Mouse (Mus musculus) inflammation-experienced regulatory T-cells (primary cell): Measurements from ENCODE around the gene Aup1. TPM values are rescaled to one million over a fixed set of nuclear protein-coding genes. Genes with fewer than 3 reads are reported as not detected.

Source experiments
- polyA plus RNA-seq, 2 experiments: library from polyadenylated mRNA; unstranded; fragments of 100-300 nt; shearing (Covaris generic); gene quantifications; one replicate each; pipeline ENCODE4 v1.2.1; 2017

Gene Aup1
- 100 to 1,000 TPM; 515 to 545 TPM for polyA plus RNA-seq

GRCm38 (mm10) chr6:83054074-83054851 is at the start of gene Aup1:
TSS of gene Aup1 (plus strand) at chr6:83054521.

GRCm38 (mm10) chr6:83033249-83034185 is 20.8 kb upstream of the Aup1 start, which contains the start of the genes Dok1 and Loxl3:
TSS of gene Dok1 (minus strand) at chr6:83033471.
TSS of gene Loxl3 (plus strand) at chr6:83034173.

DNA sequence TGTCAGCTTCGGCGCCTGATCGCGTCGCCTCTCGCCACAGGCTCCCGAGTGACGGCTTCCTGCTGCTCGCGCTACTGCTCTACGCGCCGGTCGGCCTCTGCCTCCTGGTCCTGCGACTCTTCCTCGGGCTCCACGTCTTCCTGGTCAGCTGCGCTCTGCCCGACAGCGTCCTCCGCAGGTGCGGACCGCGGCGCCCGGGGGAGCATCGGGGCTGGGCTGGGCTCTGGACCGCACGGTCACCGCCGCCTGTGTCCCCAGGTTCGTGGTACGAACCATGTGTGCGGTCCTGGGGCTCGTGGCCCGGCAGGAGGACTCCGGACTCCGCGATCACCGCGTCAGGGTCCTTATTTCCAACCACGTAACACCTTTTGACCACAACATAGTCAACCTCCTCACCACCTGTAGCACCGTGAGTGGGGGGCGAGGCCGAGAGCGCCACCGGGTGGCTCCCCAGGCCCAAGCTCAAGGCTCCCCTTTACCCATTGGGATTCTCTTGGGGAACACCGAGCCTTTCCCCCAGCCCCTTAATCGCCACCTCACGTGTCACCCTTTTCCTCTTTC is 630 bp downstream of the Aup1 start, which contains the start of gene Htra2:
Gene Htra2 (minus strand): TSS at position 403 of the 561 bp plus-strand sequence.

DNA sequence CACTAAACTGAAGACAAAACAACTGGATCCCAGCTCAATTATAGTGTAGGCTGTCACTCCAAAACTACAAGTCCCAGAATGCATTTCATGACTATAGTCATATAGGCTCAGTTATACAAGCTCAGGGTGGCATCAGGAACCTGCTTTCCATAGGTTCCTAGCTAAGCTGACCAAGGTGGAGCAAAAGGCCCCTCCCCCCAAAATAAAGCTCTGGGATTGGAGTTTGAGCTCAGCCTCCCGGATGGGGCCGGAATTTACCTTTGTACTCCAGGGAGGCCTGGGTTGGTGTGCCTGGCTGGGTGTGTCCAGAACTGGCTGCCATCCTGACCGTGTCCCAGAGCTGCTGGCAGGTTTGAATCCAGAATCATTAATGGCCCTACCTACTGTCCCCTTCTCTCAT is 3.5 kb downstream of the Aup1 start, which contains the start of gene Dqx1:
Gene Dqx1 (plus strand): TSS at position 55 of the 400 bp plus-strand sequence.

GRCm38 (mm10) chr6:83070247-83070310 is 15.8 kb downstream of the Aup1 start, which contains the start of gene Tlx2:
TSS of gene Tlx2 (minus strand) at chr6:83070293.

GRCm38 (mm10) chr6:83077630-83078323 is 23.5 kb downstream of the Aup1 start, which contains the start of gene Pcgf1:
TSS of gene Pcgf1 (plus strand) at chr6:83077869.

DNA sequence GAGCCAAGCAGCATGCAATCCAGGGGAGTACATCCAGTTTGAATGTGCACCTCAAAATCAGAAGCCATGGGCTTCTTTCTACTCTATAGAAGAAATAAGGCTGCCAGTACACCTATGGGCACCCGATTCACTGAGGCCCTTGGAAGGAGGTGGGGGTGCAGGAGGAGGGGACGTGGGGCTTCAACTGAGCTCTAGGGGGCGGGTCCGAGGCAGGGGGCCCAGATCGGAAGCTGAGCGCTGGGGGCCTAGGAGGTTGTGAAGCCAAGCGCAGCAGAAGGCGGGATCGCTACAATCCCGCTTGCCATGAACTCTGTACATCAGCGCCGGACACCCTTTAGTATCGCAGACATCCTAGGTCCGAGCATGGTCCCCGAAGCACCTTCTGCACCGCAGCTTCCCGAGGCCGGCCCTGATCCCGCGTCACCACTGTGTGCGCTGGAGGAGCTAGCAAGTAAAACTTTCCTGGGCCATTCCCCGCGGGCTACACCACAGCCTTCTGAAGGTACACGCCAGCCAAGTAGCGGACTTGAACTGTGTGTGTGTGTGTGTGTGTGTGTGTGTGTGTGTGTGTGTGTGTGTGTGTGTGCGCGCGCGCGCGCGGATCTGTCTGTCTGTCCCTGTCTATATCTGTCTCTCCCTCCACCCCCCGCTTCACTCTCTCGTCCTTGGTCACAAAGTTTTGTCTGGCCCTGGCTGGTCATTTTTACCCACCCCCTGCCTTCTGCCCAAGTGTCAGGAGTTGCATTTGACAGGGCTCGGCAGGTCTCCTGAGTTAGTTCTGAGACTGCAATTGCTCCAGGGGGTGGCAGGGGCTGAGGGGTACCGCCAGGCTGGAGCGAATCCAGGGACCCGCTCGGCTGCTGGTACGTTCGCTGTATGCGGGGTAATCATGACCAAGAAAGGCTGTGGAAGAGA is 32.1 kb downstream of the Aup1 start, which contains the start of gene Lbx2:
Gene Lbx2 (plus strand): TSS at position 247 of the 915 bp plus-strand sequence.

DNA sequence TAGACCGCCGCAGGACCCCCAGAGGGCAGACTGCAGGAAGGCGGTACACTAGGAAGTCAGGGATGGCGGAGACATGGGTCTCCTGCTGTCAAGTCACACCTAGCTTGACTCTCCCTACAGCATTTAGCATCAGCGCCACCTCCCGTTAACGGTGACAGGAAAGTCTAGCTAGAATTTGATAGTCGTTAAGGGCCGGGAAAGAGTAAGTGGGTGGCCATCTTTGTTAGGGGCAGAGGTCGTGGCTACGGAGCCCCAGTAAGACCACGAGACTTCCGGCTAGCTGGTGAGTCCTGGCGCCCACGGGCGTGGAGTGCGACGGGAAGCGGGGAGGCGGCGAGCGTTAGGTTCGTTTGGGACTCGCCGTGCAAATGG is 47.0 kb downstream of the Aup1 start, which contains the start of the genes Ccdc142 and Gm42688:
Gene Ccdc142 (plus strand): TSS at position 286 of the 372 bp plus-strand sequence.
Gene Gm42688 (plus strand): TSS at position 302 of the 372 bp plus-strand sequence.

Other genes starting within 250 kb of the Aup1 start
- gene Sema4f, start 114.8 kb upstream of the Aup1 start, polyA plus RNA-seq = 10 to 100 TPM in 1 of 2 experiments, 1 to 10 TPM in 1; 7.1 to 20.7 TPM
- 1 to 10 TPM in 1 of 2 experiments, under 1 TPM in 1; 0.43 to 1.6 TPM for gene M1ap, start 107.6 kb upstream of the Aup1 start, polyA plus RNA-seq
- gene Dok1, start 21.1 kb upstream of the Aup1 start, polyA plus RNA-seq = 10 to 100 TPM; 36.1 to 52.2 TPM
- gene Loxl3, start 20.3 kb upstream of the Aup1 start, polyA plus RNA-seq = 1 to 10 TPM in 1 of 2 experiments, under 1 TPM in 1; 0.45 to 1.5 TPM
- gene Htra2, start 752 bp downstream of the Aup1 start, polyA plus RNA-seq = 10 to 100 TPM; 65.2 to 79.9 TPM
- gene Dqx1, start 3.3 kb downstream of the Aup1 start, polyA plus RNA-seq = 1 to 10 TPM; 4.0 to 5.2 TPM
- gene Tlx2, start 15.8 kb downstream of the Aup1 start, polyA plus RNA-seq = 1 to 10 TPM in 1 of 2 experiments, not detected in 1; 1.1 TPM
- 10 to 100 TPM; 43.3 to 49.9 TPM for gene Pcgf1, start 23.3 kb downstream of the Aup1 start, polyA plus RNA-seq
- under 1 TPM in 1 of 2 experiments, not detected in 1; 0.71 TPM for gene Lbx2, start 31.8 kb downstream of the Aup1 start, polyA plus RNA-seq
- gene Ccdc142, start 47.1 kb downstream of the Aup1 start, polyA plus RNA-seq = 10 to 100 TPM in 1 of 2 experiments, 1 to 10 TPM in 1; 6.6 to 25.0 TPM
- gene Gm42688, start 47.1 kb downstream of the Aup1 start, polyA plus RNA-seq = 10 to 100 TPM; 12.7 to 25.2 TPM
- gene Mrpl53, start 54.5 kb downstream of the Aup1 start, polyA plus RNA-seq = 10 to 100 TPM; 52.5 to 67.4 TPM
- gene Mogs, start 61.0 kb downstream of the Aup1 start, polyA plus RNA-seq = 100 to 1,000 TPM; 137 to 144 TPM
- 10 to 100 TPM; 70.7 to 97.0 TPM for gene Wbp1, start 67.0 kb downstream of the Aup1 start, polyA plus RNA-seq
- gene Ino80b, start 70.9 kb downstream of the Aup1 start, polyA plus RNA-seq = 10 to 100 TPM; 44.9 to 52.2 TPM
- gene Rtkn, start 80.9 kb downstream of the Aup1 start, polyA plus RNA-seq = 1 to 10 TPM in 1 of 2 experiments, under 1 TPM in 1; 0.61 to 1.1 TPM
- under 1 TPM in 1 of 2 experiments, not detected in 1; 0.35 TPM for gene Wdr54, start 101.9 kb downstream of the Aup1 start, polyA plus RNA-seq
- gene 1700003E16Rik, start 101.9 kb downstream of the Aup1 start, polyA plus RNA-seq = not detected
- gene Dctn1, start 111.4 kb downstream of the Aup1 start, polyA plus RNA-seq = 100 to 1,000 TPM in 1 of 2 experiments, 10 to 100 TPM in 1; 65.2 to 105 TPM
- under 1 TPM; 0.48 to 0.61 TPM for gene Slc4a5, start 165.3 kb downstream of the Aup1 start, polyA plus RNA-seq